Mouse (Mus musculus) cerebellum, postnatal 14 days (tissue): Measurements from ENCODE around the gene Cela3a.

Source experiments
- DNase-seq, 2 experiments: peaks; one replicate each; pipeline ENCODE4 v3.0.0; 2021; ENCODE audit warnings: mixed read lengths in 2 of 2

The Cela3a gene

DNA sequence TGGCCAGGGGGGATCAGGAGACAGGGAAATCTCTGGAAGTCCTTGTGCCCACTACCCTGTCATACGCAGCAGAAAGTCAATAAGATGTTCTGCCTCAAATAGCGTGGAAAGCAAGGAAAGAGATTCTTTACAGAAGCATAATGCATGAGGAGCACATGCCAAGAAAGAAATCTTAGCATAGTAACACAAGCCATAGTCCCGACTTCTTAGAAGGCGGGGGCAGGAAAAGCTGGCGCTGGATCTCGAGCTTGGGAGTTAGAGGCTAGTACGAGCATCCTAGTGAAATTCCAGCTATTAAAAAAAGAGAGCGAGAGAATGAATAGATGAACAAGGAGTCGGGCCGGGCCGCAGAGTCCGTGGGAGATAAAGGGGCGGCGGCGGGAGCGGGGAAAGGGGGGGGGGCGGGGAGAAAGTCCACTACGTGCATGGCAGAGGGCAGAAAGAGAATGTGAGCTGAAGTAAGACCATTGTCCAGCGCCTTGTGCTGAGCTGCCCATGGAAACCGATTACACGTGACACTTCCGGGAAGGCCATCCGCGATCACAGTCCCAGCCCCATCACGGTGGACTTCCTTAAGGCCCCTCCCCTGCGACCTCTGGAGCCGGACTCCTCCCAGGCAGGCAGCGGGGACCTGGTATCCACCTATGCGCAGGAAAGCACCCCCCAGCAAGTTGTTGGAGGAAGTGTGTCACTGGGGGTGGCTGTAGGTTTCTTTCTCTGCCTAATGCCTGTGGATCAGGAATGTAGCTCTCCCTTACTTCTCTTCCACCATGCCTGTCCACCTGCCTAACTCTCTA, 39.4 kb downstream of the Cela3a start:
- DNase-seq: peak in 1 of 2 experiments; percentile 40

- DNase-seq: no peak
Measured at GRCm38 (mm10) chr4:137368198-137368597, 41.4 kb downstream of the Cela3a start.

DNA sequence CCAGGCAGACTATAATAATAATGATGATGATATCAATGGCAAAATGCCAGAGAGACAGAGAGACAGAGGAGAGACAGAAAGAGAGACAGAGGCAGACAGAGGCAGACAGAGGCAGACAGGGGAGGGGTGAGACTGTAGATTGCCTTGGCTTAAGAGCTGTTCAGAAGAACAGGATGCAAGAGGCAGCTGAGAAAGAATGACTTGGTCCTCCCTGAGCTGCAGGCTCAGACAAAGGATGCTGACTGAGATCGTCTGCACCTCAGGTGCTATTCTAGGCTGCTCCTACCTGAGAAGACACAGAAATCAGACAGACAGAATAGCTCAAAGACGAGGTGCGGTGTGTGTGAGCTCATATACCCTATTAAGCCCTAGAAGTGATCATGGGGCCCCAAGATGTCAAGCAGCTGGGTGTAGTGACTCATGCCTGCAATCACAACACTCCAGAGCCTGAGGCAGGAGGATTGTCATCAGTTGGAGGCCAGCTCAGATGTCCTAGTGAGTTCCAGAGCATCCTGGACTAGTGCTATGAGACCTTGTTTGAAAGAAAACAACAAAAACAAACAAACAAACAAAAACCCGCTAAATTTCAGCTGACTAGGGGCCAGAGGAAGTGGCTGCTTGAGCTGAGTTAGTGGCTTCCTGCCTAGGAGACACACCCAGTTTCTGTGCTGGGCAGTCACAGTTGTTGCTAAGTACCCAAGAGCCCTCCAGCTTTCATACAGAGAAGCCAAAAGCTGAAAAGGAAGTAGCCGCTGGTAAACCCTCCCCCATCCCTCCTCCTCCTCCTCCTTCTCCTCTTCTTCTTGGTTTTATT, 42.1 kb downstream of the Cela3a start:
- DNase-seq: no peak

DNA sequence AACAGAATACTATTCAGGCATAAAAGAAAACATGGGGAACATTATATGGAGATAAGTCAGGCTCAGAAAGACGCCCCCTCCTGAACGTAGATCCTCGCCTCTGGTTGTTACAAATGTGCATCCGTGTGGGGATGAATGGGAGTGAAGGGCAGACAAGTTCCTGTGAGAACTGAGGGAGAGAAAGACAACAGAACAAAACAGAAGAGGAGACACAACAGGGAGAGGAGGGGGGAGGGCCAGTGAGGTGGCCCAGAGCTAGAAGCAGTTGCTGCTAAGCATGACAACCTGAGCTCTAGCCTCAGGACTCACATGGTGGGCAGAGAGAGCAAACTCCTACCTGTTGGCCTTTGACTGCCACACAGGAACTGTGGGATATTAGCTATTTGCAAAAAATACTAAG, 43.5 kb downstream of the Cela3a start:
- DNase-seq: no peak

DNA sequence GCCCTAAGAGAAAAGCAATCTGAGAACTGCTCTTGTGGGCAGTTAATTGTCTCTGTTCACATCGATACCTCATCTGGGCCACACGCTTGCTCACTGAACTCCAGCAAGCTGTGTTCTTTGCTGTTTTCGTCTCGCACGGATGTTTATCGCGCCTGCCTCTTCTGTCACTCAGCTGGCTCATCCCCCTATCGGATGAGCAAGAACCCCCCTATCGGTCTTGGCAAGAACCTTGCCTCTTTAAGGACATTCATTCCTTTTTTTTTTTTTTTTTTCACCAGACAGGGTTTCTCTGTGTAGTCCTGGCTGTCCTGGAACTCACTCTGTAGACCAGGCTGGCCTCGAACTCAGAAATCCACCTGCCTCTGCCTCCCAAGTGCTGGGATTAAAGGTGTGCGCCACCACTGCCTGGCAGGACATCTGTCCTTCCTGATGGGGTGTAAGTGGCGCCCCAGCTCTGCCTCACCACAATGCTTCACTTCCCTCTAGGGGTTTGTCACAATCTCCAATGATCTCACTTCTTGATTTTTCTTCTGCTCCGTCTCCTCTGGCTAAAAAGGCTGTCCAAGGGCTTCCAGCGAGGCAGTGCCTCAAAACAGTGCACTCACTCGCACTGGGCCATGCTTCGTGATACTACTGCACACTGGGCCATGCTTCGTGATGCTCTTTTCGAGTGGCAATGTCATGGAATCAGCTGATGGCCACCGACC, 44.1 kb downstream of the Cela3a start:
- DNase-seq: no peak

DNA sequence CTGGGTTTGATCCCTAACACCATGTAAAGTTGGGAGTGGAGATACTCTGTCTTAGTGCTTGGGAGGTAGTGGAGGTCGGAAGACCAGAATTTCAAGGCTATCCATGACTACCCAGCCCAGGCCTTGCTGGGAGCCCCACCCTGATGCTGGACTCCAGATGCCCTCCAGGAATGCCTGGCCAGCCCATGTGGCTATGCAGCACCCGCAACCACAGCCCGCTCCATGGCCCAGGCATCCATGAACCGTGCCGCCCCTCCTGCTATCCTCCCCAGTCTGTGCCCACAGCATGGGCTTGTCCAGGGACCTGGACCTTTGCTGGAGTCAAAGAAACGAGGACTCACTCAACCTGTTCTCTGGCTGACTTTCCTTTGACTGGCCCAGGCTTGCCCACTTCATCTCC, 44.8 kb downstream of the Cela3a start:
- DNase-seq: no peak

- no peak for DNase-seq
Measured at GRCm38 (mm10) chr4:137360996-137361395, 48.6 kb downstream of the Cela3a start.

GRCm38 (mm10) chr4:137358291-137359002, 51.1 kb downstream of the Cela3a start:
- DNase-seq: no peak

- peak; percentile 99 for DNase-seq
Measured at GRCm38 (mm10) chr4:137357517-137358254, 51.9 kb downstream of the Cela3a start, which contains the start of gene Cdc42. Gene Cdc42 (minus strand): TSS chr4:137357720.

GRCm38 (mm10) chr4:137356674-137357510, 52.7 kb downstream of the Cela3a start:
- DNase-seq: peak; percentile 78 to 83
